Mouse (Mus musculus) liver, postnatal 0 days (tissue): ENCODE measurements around the gene Smpd2. TPM values are rescaled to one million over a fixed set of nuclear protein-coding genes. Genes with fewer than 3 reads are reported as not detected.
"Not testable (repeated sequence)": the region's sequence is repeated elsewhere in the genome, so short reads cannot be mapped to it uniquely, and the experiment has no call there.

Source experiments
- ATAC-seq: fragments of 200-750 bp; cut with Nextera tagmentation; 2 replicates; pipeline ENCODE4 v1.8.0; 2017; ENCODE audit warnings: mild to moderate bottlenecking, moderate library complexity
- DNase-seq: peaks from one replicate; pipeline ENCODE4 v3.0.0-alpha.2; 2016
- H3K27ac ChIP-seq: fragments of 300-500 bp; sonication (generic); 2 replicates; pipeline ENCODE4 v1.5.1; 2014; ENCODE audit warnings: antibody characterized with exemption, moderate library complexity, mild to moderate bottlenecking, low read depth
- H3K27me3 ChIP-seq: fragments of 300-500 bp; sonication (generic); 2 replicates; pipeline ENCODE4 v1.6.1; 2014; ENCODE audit warnings: low read length, control low read depth, mixed read lengths; ENCODE audit not compliant: insufficient read depth
- H3K36me3 ChIP-seq: fragments of 300-500 bp; sonication (generic); replicated peaks from 2 replicates; pipeline ENCODE4 v1.6.1; 2014; ENCODE audit warnings: mild to moderate bottlenecking, control low read depth, low read length, moderate library complexity, mixed read lengths; ENCODE audit not compliant: insufficient read depth
- H3K4me1 ChIP-seq: fragments of 300-500 bp; sonication (generic); 2 replicates; pipeline ENCODE4 v1.6.1; 2014; ENCODE audit warnings: antibody characterized with exemption, mild to moderate bottlenecking, control low read depth; ENCODE audit not compliant: insufficient read depth
- H3K4me2 ChIP-seq: fragments of 300-500 bp; sonication (generic); 2 replicates; pipeline ENCODE4 v1.6.1; 2014; ENCODE audit warnings: low read depth, mild to moderate bottlenecking, low read length, moderate library complexity, mixed read lengths
- H3K4me3 ChIP-seq: fragments of 300-500 bp; sonication (generic); 2 replicates; pipeline ENCODE4 v1.5.1; 2014; ENCODE audit warnings: low read depth, low read length
- H3K9ac ChIP-seq: fragments of 300-500 bp; sonication (generic); replicated peaks from 2 replicates; pipeline ENCODE4 v1.6.1; 2014; ENCODE audit warnings: mild to moderate bottlenecking, moderate library complexity
- H3K9me3 ChIP-seq: fragments of 300-500 bp; sonication (generic); 2 replicates; pipeline ENCODE4 v1.6.1; 2016; ENCODE audit warnings: mild to moderate bottlenecking, control low read depth, low read length, mixed read lengths
- CTCF ChIP-seq: sonication (generic); IDR thresholded peaks from 2 replicates; pipeline ENCODE4 v1.5.1; 2016; ENCODE audit warnings: antibody characterized with exemption, low read depth
- EP300 ChIP-seq: IDR thresholded peaks from 2 replicates; pipeline ENCODE4 v1.6.1; 2016; ENCODE audit warnings: antibody characterized with exemption, low read depth, mild to moderate bottlenecking
- WGBS: fragments of 180-500 bp; shearing (Covaris S2); extraction: QIAGEN DNeasy Blood & Tissue Kit; methylation state at CpG from one replicate; pipeline ENCODE4 v1.1.7; 2014; ENCODE audit not compliant: insufficient replicate concordance; 5-methylcytosine and 5-hydroxymethylcytosine counted together
- polyA plus RNA-seq: library from polyadenylated mRNA; unstranded; fragments of >200 nt; fragmentation: Nextera tagmentation; extraction: Ambion mirVana; gene quantifications from 2 replicates; pipeline ENCODE4 v1.2.1, GENCODE M21; 2015

Gene Smpd2
- polyA plus RNA-seq, 1 experiment from 2014 or later: 19.7 TPM

GRCm38 (mm10) chr10:41518508-41518980, 28.4 kb upstream of the Smpd2 start:
- H3K36me3 ChIP-seq: peaks cover 8% of the 10 kb centered on the region; the same call in 1 of the 2 replicates
- H3K9ac ChIP-seq: peak overlapping the region; percentile 97
- ATAC-seq: peak; percentile 69
- H3K9me3 ChIP-seq: no peaks in the 10 kb centered on the region
- H3K4me1 ChIP-seq: peaks cover 27% of the 10 kb centered on the region
- peak; percentile 79 for DNase-seq
- H3K4me3 ChIP-seq: peak overlapping the region; percentile 99
- TF ChIP-seq EP300 (no peak), CTCF (peak; percentile 80)
- H3K27me3 ChIP-seq: no peaks in the 10 kb centered on the region
- H3K4me2 ChIP-seq: peak overlapping the region; percentile 71
- WGBS: under 1% methylated on average over 23 of the region's 23 CpGs
- peak overlapping the region; percentile 98 for H3K27ac ChIP-seq

- H3K9me3 ChIP-seq: no peaks in the 10 kb centered on the region
- no peak overlapping the region for H3K27ac ChIP-seq
- no peaks in the 10 kb centered on the region for H3K36me3 ChIP-seq
- H3K4me2 ChIP-seq: no peak overlapping the region
- no peak overlapping the region for H3K9ac ChIP-seq
- no peak overlapping the region for H3K4me3 ChIP-seq
- ATAC-seq: no peak
- peaks cover 5% of the 10 kb centered on the region for H3K4me1 ChIP-seq
- H3K27me3 ChIP-seq: no peaks in the 10 kb centered on the region
- DNase-seq: no peak
- TF ChIP-seq EP300 (no peak), CTCF (no peak)
These were observed 24.8 kb upstream of the Smpd2 start for GRCm38 (mm10) chr10:41514921-41515320.

- TF ChIP-seq EP300 (no peak), CTCF (no peak)
- Histone ChIP-seq H3K9ac (no peak overlapping the region), H3K4me1 (peaks cover 5% of the 10 kb centered on the region), H3K36me3 (no peaks in the 10 kb centered on the region), H3K4me3 (no peak overlapping the region), H3K9me3 (no peaks in the 10 kb centered on the region), H3K4me2 (no peak overlapping the region), H3K27ac (no peak overlapping the region), H3K27me3 (no peaks in the 10 kb centered on the region)
- DNase-seq (no peak), ATAC-seq (no peak)
- 73% methylated on average over 4 of the region's 4 CpGs for WGBS
These were observed 24.1 kb upstream of the Smpd2 start for GRCm38 (mm10) chr10:41514301-41514700.

GRCm38 (mm10) chr10:41509160-41509559, 19.0 kb upstream of the Smpd2 start:
- DNase-seq: peak; percentile 42
- Histone ChIP-seq H3K36me3 (no peaks in the 10 kb centered on the region), H3K4me3 (no peak overlapping the region), H3K9me3 (no peaks in the 10 kb centered on the region), H3K9ac (no peak overlapping the region), H3K4me2 (no peak overlapping the region), H3K27me3 (no peaks in the 10 kb centered on the region), H3K27ac (no peak overlapping the region), H3K4me1 (no peaks in the 10 kb centered on the region)
- ATAC-seq: no peak
- no peak for TF ChIP-seq EP300
- TF ChIP-seq CTCF: peak; percentile 76
- 51% methylated on average over 2 of the region's 2 CpGs for WGBS

- DNase-seq (peak; percentile 56), ATAC-seq (peak; percentile 56; the same call in 1 of the 2 replicates)
- 4% methylated on average over 3 of the region's 3 CpGs for WGBS
- not testable (repeated sequence) for H3K4me1 ChIP-seq, H3K9ac ChIP-seq, H3K4me2 ChIP-seq, H3K36me3 ChIP-seq, H3K27me3 ChIP-seq, H3K27ac ChIP-seq, H3K4me3 ChIP-seq, H3K9me3 ChIP-seq
- peak; percentile 86 for TF ChIP-seq CTCF
These were observed 15.3 kb upstream of the Smpd2 start for GRCm38 (mm10) chr10:41505446-41505845.

GRCm38 (mm10) chr10:41504996-41505395, 14.8 kb upstream of the Smpd2 start:
- DNase-seq (no peak), ATAC-seq (no peak)
- H3K9ac ChIP-seq: no peak overlapping the region
- no peaks in the 10 kb centered on the region for H3K27me3 ChIP-seq
- H3K4me3 ChIP-seq: no peak overlapping the region
- no peaks in the 10 kb centered on the region for H3K9me3 ChIP-seq
- H3K27ac ChIP-seq: no peak overlapping the region
- no peak overlapping the region for H3K4me2 ChIP-seq
- TF ChIP-seq EP300 (no peak), CTCF (no peak)
- no peaks in the 10 kb centered on the region for H3K36me3 ChIP-seq
- H3K4me1 ChIP-seq: no peaks in the 10 kb centered on the region
- 79% methylated on average over 1 of the region's 1 CpGs for WGBS

GRCm38 (mm10) chr10:41500941-41501340, 10.8 kb upstream of the Smpd2 start:
- Histone ChIP-seq H3K4me1 (no peaks in the 10 kb centered on the region), H3K27me3 (no peaks in the 10 kb centered on the region), H3K9ac (no peak overlapping the region), H3K9me3 (no peaks in the 10 kb centered on the region), H3K4me3 (no peak overlapping the region), H3K27ac (no peak overlapping the region), H3K4me2 (no peak overlapping the region), H3K36me3 (no peaks in the 10 kb centered on the region)
- ATAC-seq (no peak), DNase-seq (no peak)
- WGBS: 53% methylated on average over 4 of the region's 4 CpGs
- no peak for TF ChIP-seq CTCF
